Mouse (Mus musculus) myocyte (in vitro differentiated cells): ENCODE results near the gene Guk1.

ENCODE experiments used
- E2F4 ChIP-seq: IDR thresholded peaks from one replicate; pipeline ENCODE4 v1.6.1; 2011; ENCODE audit warnings: mild to moderate bottlenecking, control low read depth, moderate library complexity; ENCODE audit not compliant: insufficient read depth
- MYOD1 ChIP-seq, 3 experiments: IDR thresholded peaks; one replicate each; pipeline ENCODE4 v1.6.1; 2011; ENCODE audit warnings: control low read depth in 2 of 3, low read depth in 2 of 3, mild to moderate bottlenecking in 2 of 3, moderate library complexity in 1 of 3; ENCODE audit not compliant: insufficient read length in 2 of 3, control insufficient read depth in 1 of 3
- MYOG ChIP-seq, 3 experiments: IDR thresholded peaks; one replicate each; pipeline ENCODE4 v1.6.1; 2011; ENCODE audit warnings: control low read depth in 2 of 3, low read depth in 2 of 3, mild to moderate bottlenecking in 2 of 3; ENCODE audit not compliant: insufficient read length in 2 of 3, control insufficient read depth in 1 of 3, insufficient read depth in 1 of 3
- POLR2A ChIP-seq: IDR thresholded peaks from one replicate; pipeline ENCODE4 v1.6.1; 2011; ENCODE audit warnings: low read depth, mild to moderate bottlenecking, control low read depth, moderate library complexity; ENCODE audit not compliant: insufficient read length
- TCF12 ChIP-seq: IDR thresholded peaks from one replicate; pipeline ENCODE4 v1.6.1; 2011; ENCODE audit warnings: mild to moderate bottlenecking, control low read depth; ENCODE audit not compliant: poor library complexity, insufficient read depth, severe bottlenecking
- USF1 ChIP-seq: IDR thresholded peaks from one replicate; pipeline ENCODE4 v1.6.1; 2011; ENCODE audit warnings: low read depth, mild to moderate bottlenecking, control low read depth, moderate library complexity

DNA sequence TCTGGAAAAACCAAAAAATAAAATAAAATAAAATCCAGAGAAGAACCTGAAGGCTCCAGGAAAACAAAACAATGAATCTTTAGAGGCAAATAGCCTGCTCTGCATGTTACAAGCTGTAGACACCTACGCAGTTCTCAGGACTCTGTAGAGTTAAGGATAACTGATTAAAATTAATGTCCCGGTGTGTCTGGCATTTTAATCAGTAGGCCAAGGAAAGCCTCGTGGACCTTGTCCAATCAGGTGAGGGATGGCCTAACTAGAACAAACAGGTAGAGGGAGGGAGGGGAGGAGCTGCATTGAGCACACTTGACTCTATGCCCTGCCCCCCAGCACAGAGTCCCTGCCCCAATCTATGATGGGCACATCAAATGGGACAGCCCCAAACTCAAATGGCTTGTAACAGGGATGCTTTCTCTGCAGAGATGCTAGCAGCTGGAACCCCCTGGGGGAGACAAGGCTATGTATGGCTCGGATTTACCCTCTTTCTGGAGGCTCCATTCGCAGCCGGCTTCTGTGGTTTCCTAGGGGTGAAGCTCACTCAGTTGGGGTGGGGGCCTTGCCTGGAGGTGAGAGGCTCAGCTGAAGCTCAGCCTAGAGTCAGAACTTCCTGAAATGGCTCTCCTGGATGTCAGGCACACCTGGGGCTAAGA lies 17.7 kb downstream of the Guk1 start:
- TF ChIP-seq POLR2A, result no peak
- TF ChIP-seq E2F4, result no peak
- TF ChIP-seq TCF12, result no peak
- no peak for TF ChIP-seq USF1
- no peak for TF ChIP-seq MYOG (IDR thresholded peaks at IDR 0.05; ENCODE audit: control insufficient read depth in 1 of 3, insufficient read depth in 1 of 3, insufficient read length in 2 of 3, low read depth in 2 of 3)
- no peak for TF ChIP-seq MYOD1 (IDR thresholded peaks at IDR 0.05; ENCODE audit: control insufficient read depth in 1 of 3, insufficient read length in 2 of 3, low read depth in 2 of 3)
